Mouse (Mus musculus) thymus, postnatal 14 days (tissue): ENCODE results near the gene Slc25a21.
"Not testable (repeated sequence)": the region's sequence is repeated elsewhere in the genome, so short reads cannot be mapped to it uniquely, and the experiment has no call there.

Experiments
- DNase-seq: peaks from one replicate; pipeline ENCODE4 v3.0.0; 2021

The Slc25a21 gene

DNA sequence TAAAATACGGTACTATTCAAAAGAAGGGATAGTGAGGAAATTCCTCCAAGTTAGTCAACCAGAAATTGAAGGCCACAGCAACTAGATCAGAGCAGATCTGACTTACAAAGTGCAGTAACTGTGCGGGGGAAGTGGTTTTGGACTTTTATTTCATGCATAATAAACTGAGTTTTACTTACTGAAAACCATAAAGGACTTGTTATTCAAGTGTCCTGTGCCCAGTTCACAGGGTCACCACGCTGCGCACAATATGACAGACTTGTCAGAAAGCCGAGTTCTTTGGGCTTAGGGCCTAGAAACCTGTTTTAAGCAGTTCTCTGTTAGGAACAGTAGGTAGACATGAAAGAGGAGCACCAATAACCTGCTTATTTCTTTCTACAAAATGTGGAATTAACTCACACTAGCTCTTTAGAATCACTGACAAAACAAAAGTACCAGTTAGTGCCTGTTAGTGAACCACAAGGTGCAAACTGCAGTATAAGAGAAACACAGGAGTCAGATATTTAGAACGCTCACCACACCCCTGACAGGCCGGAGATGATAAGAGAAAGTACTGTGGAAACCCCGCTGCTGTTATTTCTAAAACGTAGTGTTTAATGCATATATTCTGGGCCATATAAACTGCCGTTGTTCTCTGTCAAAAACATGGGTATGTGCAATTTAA lies at the start of gene Slc25a21:
Gene Slc25a21, minus strand, starts transcription at position 110 of the 664 bp plus-strand sequence.
- DNase-seq, result no peak

DNA sequence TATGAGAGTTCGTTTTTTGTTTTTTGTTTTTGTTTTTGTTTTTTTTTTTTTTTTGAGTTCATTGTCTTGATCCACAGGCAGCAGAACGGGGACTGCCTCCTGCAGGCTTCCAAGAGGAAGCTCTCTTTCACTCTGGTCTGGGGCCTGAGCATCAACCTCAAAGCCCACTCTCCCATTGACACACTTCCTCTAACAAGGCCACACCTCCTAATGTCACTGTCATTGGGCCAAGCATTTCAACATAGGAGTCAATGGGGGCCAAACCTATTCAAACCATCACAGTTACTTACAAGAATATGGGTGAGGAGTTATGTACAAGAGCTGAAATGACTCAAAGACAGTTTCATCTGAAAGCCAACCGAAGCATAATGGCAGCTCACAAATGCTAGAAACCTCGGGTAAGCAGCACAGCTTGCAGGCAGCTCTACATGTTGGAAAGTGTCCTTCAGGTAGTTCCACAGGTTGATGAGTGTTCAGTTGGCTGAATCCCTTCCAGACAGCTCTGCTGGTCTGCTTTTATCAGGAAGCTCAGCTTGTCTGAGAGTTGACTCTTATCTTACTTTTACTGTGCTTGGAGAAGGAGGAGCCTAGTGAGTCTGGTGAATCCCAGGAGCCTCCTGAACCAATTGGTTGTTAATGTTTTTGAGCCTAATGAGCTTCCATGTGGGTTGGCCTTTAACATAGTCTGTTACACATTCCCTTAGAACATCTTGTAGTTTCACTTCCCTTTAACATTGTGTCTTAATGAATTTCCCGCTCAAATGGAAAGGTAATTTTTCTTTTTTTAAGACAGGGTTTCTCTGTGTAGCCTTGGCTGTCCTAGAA lies 46.6 kb upstream of the Slc25a21 start:
- no peak for DNase-seq

- no peak for DNase-seq
Measured at GRCm38 (mm10) chr12:57233386-57233785, 36.1 kb upstream of the Slc25a21 start.

DNA sequence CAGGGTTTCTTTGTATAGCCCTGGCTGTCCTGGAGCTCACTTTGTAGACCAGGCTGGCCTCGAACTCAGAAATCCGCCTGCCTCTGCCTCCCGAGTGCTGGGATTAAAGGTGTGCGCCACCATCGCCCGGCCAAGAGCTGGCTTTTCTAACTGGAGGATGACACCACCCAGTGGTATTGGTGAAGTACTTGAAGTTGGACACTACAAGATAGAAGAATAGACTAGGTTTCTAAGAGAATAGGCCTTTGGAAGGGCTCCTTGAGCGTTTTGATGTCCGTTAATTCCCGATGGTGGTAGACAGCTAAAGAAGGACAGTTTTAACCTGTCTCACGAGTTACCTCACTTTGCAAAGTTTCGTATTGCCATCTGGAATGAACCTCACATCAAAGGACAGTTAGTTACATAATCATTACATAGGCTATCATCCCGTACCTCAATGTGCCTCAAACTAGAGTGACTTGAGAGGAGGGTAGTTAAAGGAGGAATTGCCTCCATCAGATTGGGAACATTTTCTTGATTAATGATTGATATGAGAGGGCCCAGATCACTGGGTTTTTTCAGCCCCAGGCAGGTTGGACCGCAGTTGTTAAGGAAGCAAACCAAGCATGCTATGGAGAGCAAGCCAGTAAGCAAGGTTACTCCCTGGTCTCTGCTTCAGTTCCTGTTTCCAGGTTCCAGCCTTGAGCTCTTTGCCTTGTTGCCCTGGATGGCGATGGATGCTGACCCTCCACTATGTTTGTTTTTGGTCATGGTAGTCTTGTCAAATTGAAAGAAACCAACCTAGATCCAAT lies 34.0 kb upstream of the Slc25a21 start:
- DNase-seq, result peak; percentile 30

GRCm38 (mm10) chr12:57230192-57230706 lies 33.0 kb upstream of the Slc25a21 start, which contains the start of the genes Prps1l3 and Mipol1:
Prps1l3 (plus strand) TSS chr12:57230412.
Mipol1 (plus strand) TSS chr12:57230427.
- DNase-seq, result peak; percentile 93

- no peak for DNase-seq
Measured at GRCm38 (mm10) chr12:57229703-57230102, 32.4 kb upstream of the Slc25a21 start.

DNA sequence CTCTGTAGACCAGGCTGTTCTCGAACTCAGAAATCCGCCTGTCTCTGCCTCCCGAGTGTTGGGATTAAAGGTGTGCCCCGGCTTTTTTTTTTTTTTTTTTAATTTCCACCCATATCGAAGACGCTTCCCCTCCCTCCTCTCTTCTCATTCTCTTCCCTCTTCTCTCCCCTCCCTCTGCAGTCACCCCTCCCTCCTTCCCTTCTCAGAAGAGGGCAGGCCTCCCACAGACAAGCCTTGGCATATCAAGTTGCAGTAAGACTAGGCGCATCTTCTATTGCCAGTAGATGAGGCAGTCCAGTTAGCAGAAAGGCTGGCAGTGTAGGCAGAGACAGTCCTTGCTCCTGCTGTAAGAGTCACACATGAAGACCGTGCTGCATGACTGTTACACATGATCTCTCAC lies 30.5 kb upstream of the Slc25a21 start:
- DNase-seq, result no peak

- no peak for DNase-seq
Measured at GRCm38 (mm10) chr12:57226411-57226810, 29.1 kb upstream of the Slc25a21 start.

DNA sequence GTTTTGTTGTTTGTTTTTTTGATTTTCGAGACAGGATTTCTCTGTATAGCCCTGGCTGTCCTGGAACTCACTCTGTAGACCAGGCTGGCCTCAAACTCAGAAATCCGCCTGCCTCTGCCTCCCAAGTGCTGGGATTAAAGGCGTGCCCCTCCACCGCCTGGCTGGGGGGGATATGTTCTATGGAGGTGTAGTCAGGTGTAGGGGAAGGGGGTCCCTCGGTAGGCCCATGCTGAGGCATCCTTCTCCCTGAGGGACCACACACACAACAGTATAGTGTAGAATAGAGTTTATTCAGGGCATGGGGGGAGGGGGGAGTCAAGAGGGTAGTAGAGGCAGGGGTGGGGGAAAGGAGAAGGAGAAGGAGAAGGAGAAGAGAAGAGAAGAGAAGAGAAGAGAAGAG lies 15.2 kb upstream of the Slc25a21 start:
- not testable (repeated sequence) for DNase-seq

- DNase-seq, result peak; percentile 74
Measured at GRCm38 (mm10) chr12:57211353-57212311, 14.4 kb upstream of the Slc25a21 start.

DNA sequence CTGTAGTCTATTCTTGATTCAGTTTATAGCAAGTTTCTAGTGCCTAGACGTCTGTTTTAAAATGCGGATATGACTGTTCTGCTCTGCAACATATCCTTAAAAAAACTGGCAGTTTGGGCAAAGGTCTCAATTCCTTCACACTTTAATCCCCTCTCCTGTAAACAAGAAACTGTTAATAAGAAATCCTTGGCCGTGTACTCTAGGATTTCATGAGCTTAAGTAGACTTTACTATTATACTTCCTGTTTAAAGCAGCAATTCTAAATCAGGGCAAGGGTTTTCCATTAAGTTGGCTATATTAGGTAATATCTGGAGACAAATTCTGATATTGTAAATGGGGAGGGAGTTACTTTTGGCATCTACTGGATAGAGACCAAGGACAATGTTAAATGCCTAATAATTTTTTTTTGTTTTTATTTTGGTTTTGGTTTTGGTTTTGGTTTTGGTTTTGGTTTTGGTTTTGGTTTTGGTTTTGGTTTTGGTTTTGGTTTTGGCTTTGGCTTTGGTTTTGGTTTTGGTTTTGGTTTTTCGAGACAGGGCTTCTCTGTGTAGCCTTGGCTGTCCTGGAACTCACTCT lies 7.1 kb upstream of the Slc25a21 start:
- DNase-seq, result no peak

- no peak for DNase-seq
Measured at GRCm38 (mm10) chr12:57201901-57202300, 4.6 kb upstream of the Slc25a21 start.

GRCm38 (mm10) chr12:57199427-57199826 lies 2.2 kb upstream of the Slc25a21 start:
- DNase-seq, result no peak

DNA sequence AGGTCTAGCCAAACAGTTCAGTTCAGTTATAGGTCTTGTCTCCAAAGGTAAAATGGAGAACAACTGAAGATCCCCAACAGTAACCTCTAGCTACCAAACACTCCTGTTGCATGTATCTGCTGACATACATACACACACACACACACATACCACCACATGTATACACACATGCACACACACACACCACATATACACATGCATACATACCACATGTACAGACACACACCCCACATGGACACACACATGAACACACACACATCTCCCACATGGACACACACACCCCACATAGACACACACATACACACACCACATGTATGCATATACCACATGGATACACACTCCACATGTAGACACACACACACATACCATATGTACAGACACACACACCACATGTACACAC lies 997 bp upstream of the Slc25a21 start:
- no peak for DNase-seq

GRCm38 (mm10) chr12:57196608-57197362 lies 487 bp downstream of the Slc25a21 start:
- peak; percentile 12 for DNase-seq

DNA sequence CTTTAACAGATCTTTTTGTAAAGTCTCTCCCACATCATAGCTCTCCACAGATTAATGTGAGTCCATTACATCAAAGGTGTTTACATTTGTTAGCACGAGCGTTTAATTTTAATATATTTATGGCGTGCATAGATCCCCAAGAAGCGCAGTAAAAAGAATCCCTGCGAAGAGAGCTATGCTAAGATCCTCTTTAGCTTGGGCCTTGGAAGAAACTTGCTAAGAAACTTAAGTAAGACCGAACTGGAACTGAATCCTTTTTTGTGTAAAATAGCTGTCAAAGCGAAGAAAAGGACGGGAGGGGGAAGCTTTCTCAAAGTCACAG lies 1.0 kb downstream of the Slc25a21 start:
- no peak for DNase-seq

DNA sequence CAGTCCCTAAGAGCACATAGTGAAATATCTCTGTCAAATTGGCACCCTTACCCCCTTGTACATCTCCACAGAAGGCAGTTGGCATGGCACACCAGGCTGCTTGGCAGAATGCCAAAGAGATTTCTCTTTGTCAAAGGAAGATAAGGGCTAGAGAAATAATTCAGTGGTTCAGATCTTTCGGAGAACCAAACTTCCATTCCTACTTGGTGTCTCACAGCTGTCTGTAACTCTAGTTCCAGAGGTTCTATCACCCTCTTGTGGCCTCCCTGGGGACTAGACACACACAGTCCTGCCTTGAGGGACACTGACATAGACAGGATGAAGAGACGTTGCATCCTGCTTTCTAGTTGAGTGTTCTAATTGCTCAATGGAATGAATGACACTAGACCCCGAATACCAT lies 2.7 kb downstream of the Slc25a21 start:
- peak; percentile 12 for DNase-seq

DNA sequence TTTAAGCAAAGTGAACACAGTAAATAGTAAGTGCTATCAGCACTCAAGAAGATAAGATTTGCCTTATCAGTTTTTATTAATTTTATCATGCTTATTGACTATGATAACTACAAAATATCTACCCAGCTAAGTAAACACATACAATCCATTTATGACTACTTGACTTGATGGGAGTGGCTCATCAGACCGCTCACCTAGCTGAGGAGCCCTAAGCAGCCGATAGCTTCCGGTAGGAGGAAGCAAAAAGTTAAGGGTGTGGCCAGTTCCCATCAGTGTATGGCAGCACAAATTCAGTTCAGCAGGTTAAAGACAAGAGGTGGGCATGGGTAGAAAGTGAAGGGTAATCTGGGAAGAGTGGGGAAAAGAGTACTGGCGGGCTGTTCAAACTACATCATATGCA lies 10.2 kb downstream of the Slc25a21 start:
- DNase-seq, result no peak

GRCm38 (mm10) chr12:57186126-57186525 lies 11.1 kb downstream of the Slc25a21 start:
- no peak for DNase-seq

- DNase-seq, result no peak
Measured at GRCm38 (mm10) chr12:57185475-57185874, 11.8 kb downstream of the Slc25a21 start.
